Mouse (Mus musculus) R1 (cell line): ENCODE measurements around the gene Canx.
A peak's percentile ranks its signal among the peaks of the same experiment; 100 is the strongest.
"Not testable (repeated sequence)": the region's sequence is repeated elsewhere in the genome, so short reads cannot be mapped to it uniquely, and the experiment has no call there.

ENCODE experiments used
- DNase-seq: peaks from one replicate; pipeline ENCODE4 v3.0.0-alpha.2; 2018; ENCODE audit warnings: low read depth, low spot score

Canx gene

DNA sequence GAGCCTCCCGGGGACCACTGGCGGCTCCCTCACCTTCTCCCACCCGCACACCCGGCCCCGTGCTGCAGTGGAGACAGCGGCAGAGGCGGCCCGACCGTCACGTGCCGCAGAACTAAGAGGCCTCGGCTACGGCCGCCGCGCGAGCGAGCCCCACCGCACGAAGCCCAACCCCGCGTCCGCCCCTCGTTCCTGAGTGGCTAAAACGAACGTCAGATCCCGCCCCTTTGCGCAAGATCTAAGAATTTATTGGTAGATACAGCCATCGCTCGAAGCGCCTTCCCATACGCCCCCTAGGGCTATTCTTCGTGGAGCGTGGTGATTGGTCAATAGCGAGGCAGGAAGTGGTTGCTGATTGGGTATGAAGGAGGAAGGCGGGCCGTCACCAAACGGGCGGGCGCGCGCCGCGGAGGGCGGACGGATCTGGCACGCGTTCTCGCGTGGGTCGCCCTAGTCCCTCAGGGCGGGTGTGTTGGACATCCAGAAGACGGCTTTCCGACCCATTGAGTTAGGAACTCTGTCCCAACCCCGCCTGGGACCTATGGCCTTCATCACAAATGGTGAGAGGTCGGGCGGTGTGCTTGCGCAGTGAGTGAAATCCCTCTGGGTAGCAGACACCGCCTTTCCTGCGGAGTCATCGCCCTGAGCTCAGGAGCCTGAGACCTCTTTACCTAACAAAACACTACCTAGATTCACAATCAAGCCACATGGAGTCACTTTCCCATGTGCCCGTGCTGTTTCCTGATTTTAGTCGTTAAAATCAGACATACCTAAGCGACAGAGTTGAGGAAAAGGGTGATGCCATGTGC lies at the start of gene Canx:
Gene Canx (minus strand): TSS at position 178 of the 806 bp plus-strand sequence.
- DNase-seq, result peak; percentile 100

- no peak for DNase-seq
Observed at GRCm38 (mm10) chr11:50374286-50375015, 49.0 kb upstream of the Canx start.

GRCm38 (mm10) chr11:50373621-50374020 lies 48.1 kb upstream of the Canx start:
- DNase-seq, result no peak

GRCm38 (mm10) chr11:50373086-50373485 lies 47.6 kb upstream of the Canx start:
- DNase-seq, result no peak

DNA sequence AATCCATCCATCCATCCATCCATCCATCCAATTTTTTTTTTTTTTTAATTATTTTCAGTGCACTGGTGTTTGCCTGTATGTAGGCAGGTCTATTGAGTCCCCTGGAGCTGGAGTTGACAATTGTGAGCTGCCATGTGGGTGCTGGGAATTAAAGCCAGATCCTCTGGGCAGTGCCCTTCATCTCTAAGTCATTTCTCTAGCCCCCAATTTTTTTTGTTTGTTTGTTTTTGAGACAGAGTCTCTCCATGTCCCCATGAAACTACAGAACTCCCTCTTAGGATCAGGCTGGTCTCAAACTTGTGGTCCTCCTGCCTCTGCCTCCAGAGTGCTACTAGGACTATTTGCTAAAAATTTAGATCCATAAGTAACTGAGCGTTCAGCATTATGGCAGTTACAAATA lies 46.4 kb upstream of the Canx start:
- DNase-seq, result no peak

DNA sequence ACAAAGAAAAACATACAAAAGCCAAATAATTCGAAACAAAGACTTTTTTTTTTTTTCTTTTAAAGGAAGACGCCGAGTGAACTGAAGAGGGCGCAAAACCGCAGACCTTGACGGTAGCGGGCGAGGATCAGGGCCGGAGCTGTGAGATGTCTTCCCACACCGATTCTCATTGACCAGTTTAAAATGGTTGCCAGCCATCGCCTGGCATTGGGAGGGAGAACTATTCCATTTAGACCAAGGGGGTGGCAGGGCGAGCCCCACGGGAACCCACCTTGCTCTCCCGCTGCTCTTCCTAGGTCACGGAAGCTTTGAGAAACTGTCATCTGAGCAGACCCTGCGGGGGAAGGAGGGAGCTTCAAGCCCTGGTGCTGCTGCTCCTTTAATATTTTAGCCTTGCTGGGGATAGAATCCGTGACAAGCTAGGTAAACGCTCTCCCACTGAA lies 45.9 kb upstream of the Canx start:
- DNase-seq, result peak; percentile 77

DNA sequence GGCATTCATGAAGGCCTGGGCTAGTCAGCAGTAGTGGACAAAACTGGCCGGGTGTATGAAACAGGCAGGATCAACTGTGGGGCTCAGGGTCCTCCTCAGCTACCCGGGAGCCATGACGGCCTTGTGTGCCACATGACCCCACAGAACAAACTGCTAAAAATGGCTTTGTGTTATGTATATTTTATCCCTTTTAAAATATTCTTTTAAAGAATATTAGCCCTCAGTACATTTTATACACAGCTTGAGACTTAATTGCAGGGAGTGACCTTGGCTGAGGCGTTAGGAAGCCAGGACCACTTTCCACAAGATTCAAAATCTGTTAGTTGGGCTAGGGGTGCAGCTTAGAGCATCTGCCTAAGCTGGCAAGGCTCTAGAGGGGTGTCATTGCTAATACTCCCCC lies 45.5 kb upstream of the Canx start:
- DNase-seq, result no peak

DNA sequence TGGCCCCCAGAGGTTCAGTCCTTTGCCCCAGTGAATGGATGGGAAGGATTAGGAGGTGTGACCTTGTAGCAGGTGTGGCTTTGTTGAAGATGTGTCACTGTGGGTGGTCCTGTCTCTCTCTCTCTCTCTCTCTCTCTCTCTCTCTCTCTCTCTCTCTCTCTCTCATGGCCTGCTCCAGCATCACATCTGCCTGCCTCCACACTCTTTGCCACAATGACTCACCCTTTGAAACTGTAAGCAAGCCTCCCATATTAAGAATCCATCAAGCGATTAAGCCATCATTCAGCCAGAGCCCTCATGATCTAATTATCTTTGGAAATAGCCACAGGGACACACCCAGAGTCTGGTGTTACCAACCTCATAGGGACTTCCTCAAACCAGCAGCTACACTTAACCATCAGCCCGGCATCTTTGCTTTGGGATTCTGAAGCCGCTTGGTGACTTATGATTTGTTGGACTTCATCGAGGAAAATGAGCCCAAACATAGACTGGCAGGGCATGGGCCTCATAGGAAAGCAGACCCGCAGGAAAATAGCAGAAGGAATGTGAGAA lies 44.0 kb upstream of the Canx start:
- peak; percentile 29 for DNase-seq

- DNase-seq, result no peak
Observed at GRCm38 (mm10) chr11:50367531-50367930, 42.1 kb upstream of the Canx start.

- DNase-seq, result no peak
Observed at GRCm38 (mm10) chr11:50365322-50365721, 39.8 kb upstream of the Canx start.

GRCm38 (mm10) chr11:50364548-50364947 lies 39.1 kb upstream of the Canx start:
- DNase-seq, result peak; percentile 75

DNA sequence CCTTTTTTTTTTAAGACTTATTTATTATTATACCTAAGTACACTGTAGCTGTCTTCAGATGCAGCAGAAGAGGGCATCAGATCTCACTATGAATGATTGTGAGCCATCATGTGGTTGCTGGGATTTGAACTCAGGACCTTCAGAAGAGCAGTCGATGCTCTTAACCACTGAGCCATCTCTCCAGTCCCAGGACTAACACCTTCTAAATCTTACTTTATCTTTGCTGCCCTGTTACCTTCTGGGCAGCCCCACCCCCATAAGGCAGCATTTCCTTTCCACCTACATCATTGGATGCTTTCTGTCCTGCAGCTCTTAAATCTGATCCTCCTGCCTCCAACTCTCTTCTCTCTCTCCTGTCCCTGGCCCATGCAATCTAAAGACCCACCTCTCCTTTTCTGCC lies 35.8 kb upstream of the Canx start:
- DNase-seq, result not testable (repeated sequence)

DNA sequence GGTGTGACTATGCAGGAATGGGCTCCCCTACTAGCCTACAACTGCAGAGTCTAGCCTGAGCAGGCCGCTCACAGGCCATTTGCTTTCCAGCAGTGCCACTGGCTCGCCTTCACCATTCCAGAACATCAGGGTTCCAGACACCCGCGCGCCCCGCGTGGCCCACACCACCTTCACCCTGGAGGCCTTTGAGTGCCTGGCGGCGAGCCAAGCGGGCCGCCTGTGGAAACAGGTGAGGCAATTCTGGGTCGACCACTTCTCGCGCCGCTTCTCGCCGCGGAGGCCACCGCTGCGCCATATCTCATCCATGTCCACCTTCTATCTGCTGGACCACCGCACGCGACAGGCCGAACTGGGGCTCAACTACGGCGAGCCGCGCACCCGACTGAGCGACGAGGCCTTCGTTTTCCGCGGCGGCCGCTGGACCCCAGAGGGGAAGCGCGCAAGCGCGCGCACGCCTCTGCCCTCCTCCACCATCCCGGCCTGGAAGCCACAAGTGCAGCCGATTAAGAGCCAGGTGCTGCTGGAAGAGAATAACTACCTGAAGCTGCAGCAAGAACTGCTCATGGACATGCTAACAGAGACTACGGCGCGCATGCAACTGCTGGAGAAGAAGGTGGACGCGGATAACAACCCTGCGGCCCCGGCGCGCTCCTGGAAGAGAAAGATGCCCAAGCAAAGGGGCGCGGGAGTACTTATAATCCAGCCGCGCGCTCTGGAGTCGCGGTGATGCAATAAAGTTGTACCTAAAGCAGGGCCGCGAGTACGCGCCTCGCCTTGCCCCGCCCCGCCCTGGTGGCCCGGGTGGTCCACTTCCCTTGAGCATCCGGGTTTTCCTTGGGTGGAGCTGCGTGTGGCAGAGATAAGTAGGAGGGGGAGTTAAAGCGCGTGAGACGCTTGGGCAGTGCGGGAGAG lies 33.7 kb upstream of the Canx start:
- peak; percentile 92 for DNase-seq

DNA sequence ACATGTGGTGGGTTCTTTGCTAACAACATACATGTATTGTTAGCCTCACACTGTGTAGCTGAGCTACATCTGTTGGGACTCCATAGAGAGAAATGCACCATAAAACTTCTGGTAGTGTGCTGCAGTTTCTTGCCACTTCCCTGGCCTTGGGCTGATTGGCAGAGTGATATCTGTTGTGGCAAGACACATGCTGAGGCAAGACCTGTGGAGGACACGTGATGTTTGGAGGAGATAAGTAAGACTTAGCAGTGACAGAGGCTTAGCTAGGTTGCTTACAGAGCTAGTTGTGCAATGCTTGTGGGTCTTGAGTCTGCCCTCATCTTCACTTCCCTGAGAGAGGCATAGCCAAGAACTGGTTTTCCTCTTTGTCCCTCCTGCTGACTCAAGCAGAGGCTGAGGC lies 29.9 kb upstream of the Canx start:
- no peak for DNase-seq

DNA sequence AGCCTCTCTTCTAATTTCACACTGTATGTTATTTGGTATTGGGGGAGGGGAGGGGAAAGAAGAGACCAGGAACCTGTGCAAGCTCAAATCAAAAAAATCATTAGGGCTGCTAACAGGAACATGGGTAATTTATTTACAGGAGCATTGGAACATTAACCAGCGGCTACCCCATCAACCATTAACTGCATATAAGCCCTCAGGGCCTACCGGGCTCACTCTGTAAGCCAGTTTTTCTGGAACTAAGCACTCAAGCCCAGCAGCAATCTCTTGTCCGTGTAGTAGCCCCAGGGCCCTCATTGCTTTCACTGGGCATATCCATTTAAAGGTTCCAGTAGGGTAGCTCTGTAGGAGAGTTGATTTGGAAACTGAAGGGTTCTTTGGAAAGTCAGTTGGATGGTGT lies 29.4 kb upstream of the Canx start:
- DNase-seq, result no peak

DNA sequence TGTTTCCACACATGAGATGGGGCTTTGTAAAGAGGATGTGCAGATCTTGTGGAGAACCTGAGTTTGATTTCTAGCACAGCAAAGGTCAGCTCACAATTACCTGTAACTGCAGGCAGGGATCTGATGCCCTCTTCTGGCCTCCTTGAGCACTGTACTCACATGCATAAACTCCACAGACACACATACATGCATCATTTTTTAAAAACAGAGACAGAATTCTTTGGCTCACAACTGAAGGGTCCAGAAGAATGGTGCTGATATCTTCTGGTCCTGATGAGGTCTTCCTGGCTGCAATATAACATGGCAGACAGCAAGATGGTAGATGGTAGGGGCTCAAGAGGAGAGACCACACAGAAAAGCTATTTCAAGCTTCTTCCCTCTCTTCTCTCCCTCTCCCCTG lies 28.7 kb upstream of the Canx start, which contains the start of gene Cby3:
Gene Cby3 (plus strand): TSS at position 301 of the 400 bp plus-strand sequence.
- DNase-seq, result peak; percentile 36

DNA sequence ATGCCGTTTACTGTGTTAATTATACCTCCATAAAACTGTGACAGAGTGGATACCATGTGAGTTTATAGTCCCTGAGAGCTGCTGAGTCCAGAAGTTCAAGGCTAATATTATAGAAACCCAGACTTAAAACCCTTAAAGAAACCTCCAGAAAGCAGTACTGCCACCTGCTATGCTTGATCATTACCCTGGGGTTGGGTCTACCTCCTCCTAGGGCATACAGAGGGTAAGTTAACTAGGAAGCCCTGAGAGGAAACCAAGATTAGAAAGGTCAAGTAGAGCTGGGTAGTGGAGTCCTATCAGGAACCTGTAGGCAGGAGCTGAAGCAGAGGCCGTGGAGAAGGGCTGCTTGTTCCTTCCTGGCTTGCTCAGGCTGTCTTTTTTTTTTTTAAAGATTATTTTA lies 26.7 kb upstream of the Canx start:
- no peak for DNase-seq

GRCm38 (mm10) chr11:50346256-50347032 lies 21.0 kb upstream of the Canx start:
- peak; percentile 66 for DNase-seq

DNA sequence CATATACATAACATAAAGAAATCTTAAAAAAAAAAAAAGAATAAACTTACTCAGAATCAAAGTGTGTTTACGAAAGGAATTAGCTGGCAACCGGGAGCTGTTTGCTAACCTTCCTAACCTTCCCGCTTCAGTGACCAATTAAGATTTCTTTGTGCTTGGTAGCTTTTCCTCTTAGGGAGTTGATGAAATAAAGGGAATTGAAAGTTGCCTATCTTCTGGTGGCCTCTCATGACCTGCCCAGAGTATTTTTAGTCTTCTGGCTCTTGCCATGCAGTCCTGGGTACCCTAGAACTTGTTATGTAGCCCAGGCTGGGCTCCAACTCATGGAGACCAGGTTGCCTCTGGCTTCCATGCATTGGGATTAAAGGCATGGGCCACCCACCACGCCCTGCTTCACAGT lies 20.0 kb upstream of the Canx start:
- no peak for DNase-seq

GRCm38 (mm10) chr11:50336891-50337290 lies 11.4 kb upstream of the Canx start:
- DNase-seq, result no peak

GRCm38 (mm10) chr11:50336126-50336525 lies 10.7 kb upstream of the Canx start:
- no peak for DNase-seq
